Mouse (Mus musculus) heart, adult 2 months (tissue): ENCODE measurements around the gene Slc12a9. TPM values are rescaled to one million over a fixed set of nuclear protein-coding genes. Genes with fewer than 3 reads are reported as not detected.

ENCODE experiments used
- DNase-seq, 2 experiments: peaks; one replicate each; pipeline ENCODE4 v3.0.0; 2021
- H3K27ac ChIP-seq: fragments of 200-600 bp; 2 replicates; pipeline ENCODE4 v1.8.1; 2022
- H3K27me3 ChIP-seq: fragments of 200-500 bp; 2 replicates; pipeline ENCODE4 v1.6.1; 2012; ENCODE audit warnings: mild to moderate bottlenecking, low read length, inconsistent platforms, mixed read lengths; ENCODE audit not compliant: control insufficient read depth, insufficient read depth
- H3K36me3 ChIP-seq: fragments of 200-500 bp; 2 replicates; pipeline ENCODE4 v1.6.1; 2012; ENCODE audit warnings: low read length, inconsistent platforms; ENCODE audit not compliant: control insufficient read depth, insufficient read depth
- H3K4me1 ChIP-seq: fragments of 200-500 bp; 2 replicates; pipeline ENCODE4 v1.6.1; 2011; ENCODE audit warnings: low read length; ENCODE audit not compliant: control insufficient read depth, insufficient read depth
- H3K4me3 ChIP-seq: fragments of 200-600 bp; 2 replicates; pipeline ENCODE4 v1.8.1; 2022
- H3K79me2 ChIP-seq: fragments of 200-500 bp; replicated peaks from 2 replicates; pipeline ENCODE4 v1.6.1; 2012; ENCODE audit warnings: mild to moderate bottlenecking, inconsistent platforms, low read length, moderate library complexity, mixed read lengths; ENCODE audit not compliant: control insufficient read depth, insufficient read depth
- H3K9ac ChIP-seq: fragments of 200-500 bp; 2 replicates; pipeline ENCODE4 v1.6.1; 2012; ENCODE audit warnings: low read depth, mild to moderate bottlenecking, control low read depth, inconsistent platforms, low read length, mixed read lengths
- CTCF ChIP-seq: fragments of 200-600 bp; IDR thresholded peaks from 2 replicates; pipeline ENCODE4 v1.8.1; 2022; ENCODE audit warnings: antibody characterized with exemption, mild to moderate bottlenecking, moderate library complexity
- EP300 ChIP-seq: fragments of 200-500 bp; IDR thresholded peaks from 2 replicates; pipeline ENCODE4 v1.6.1; 2011; ENCODE audit warnings: low read depth, low read length, control low read depth; ENCODE audit not compliant: insufficient read depth
- POLR2A ChIP-seq: fragments of 200-500 bp; IDR thresholded peaks from 2 replicates; pipeline ENCODE4 v1.6.1; 2011; ENCODE audit warnings: mild to moderate bottlenecking, low read depth, low read length, control low read depth; ENCODE audit not compliant: insufficient read depth
- WGBS: fragments of 180-500 bp; shearing (Covaris S2); methylation state at CpG from one replicate; pipeline ENCODE4 v1.1.7; 2018; 5-methylcytosine and 5-hydroxymethylcytosine counted together
- intact Hi-C: fragments of 180-260 bp; cut with DNase I; formaldehyde crosslinking; loops from one replicate; pipeline ENCODE4 v1.15.1; 2025
- polyA plus RNA-seq: library from polyadenylated mRNA; depleted of rRNA; stranded (reverse); fragments of >200 nt; gene quantifications from 2 replicates; pipeline ENCODE4 v1.2.3, GENCODE M21; 2012
- total RNA-seq, 2 experiments: library from RNA; stranded (reverse); gene quantifications; 2 replicates each; pipeline ENCODE4 v1.2.3; 2021

Slc12a9 gene
- total and polyA plus RNA-seq, 3 experiments, result 1.7 to 8.9 (median 2.2) TPM

GRCm38 (mm10) chr5:137304816-137305215 lies 28.6 kb downstream of the Slc12a9 start:
- H3K4me1 ChIP-seq, result peaks cover 6% of the 10 kb centered on the region
- H3K27ac ChIP-seq, result no peak overlapping the region
- no peaks in the 10 kb centered on the region for H3K27me3 ChIP-seq
- TF ChIP-seq POLR2A (no peak), CTCF (no peak), EP300 (no peak)
- H3K36me3 ChIP-seq, result peaks cover 5% of the 10 kb centered on the region
- intact Hi-C loops, result no loop called here
- no peak overlapping the region for H3K4me3 ChIP-seq
- WGBS, result 42% methylated on average over 4 of the region's 4 CpGs
- no peak for DNase-seq
- no peaks in the 10 kb centered on the region for H3K79me2 ChIP-seq
- H3K9ac ChIP-seq, result no peak overlapping the region

- intact Hi-C loops, result no loop called here
- Histone ChIP-seq H3K27me3 (no peaks in the 10 kb centered on the region), H3K4me3 (no peak overlapping the region), H3K4me1 (peaks cover 6% of the 10 kb centered on the region), H3K79me2 (no peaks in the 10 kb centered on the region), H3K36me3 (peaks cover 5% of the 10 kb centered on the region), H3K9ac (no peak overlapping the region), H3K27ac (no peak overlapping the region)
- TF ChIP-seq CTCF (no peak), EP300 (no peak), POLR2A (no peak)
- 47% methylated on average over 3 of the region's 3 CpGs for WGBS
- no peak for DNase-seq
Observed at GRCm38 (mm10) chr5:137304165-137304564, 29.2 kb downstream of the Slc12a9 start.

GRCm38 (mm10) chr5:137303609-137304008 lies 29.8 kb downstream of the Slc12a9 start:
- peaks cover 6% of the 10 kb centered on the region for H3K4me1 ChIP-seq
- 56% methylated on average over 4 of the region's 4 CpGs for WGBS
- no peak overlapping the region for H3K27ac ChIP-seq
- intact Hi-C loops, result no loop called here
- H3K36me3 ChIP-seq, result peaks cover 5% of the 10 kb centered on the region
- no peaks in the 10 kb centered on the region for H3K27me3 ChIP-seq
- no peaks in the 10 kb centered on the region for H3K79me2 ChIP-seq
- no peak overlapping the region for H3K4me3 ChIP-seq
- TF ChIP-seq EP300, result no peak
- TF ChIP-seq POLR2A, result no peak
- TF ChIP-seq CTCF, result no peak
- DNase-seq, result no peak
- H3K9ac ChIP-seq, result no peak overlapping the region

- WGBS, result 81% methylated on average over 21 of the region's 21 CpGs
- H3K4me1 ChIP-seq, result peaks cover 3% of the 10 kb centered on the region
Observed at GRCm38 (mm10) chr5:137301253-137301652, 32.1 kb downstream of the Slc12a9 start.

GRCm38 (mm10) chr5:137299240-137299639 lies 34.2 kb downstream of the Slc12a9 start:
- Histone ChIP-seq H3K4me1 (no peaks in the 10 kb centered on the region; the same call in 1 of the 2 replicates), H3K9ac (no peak overlapping the region), H3K4me3 (no peak overlapping the region), H3K27me3 (no peaks in the 10 kb centered on the region), H3K36me3 (no peaks in the 10 kb centered on the region), H3K79me2 (no peaks in the 10 kb centered on the region), H3K27ac (no peak overlapping the region)
- intact Hi-C loops, result no loop called here
- 44% methylated on average over 7 of the region's 7 CpGs for WGBS
- DNase-seq, result no peak
- TF ChIP-seq EP300 (no peak), CTCF (no peak), POLR2A (no peak)

More at GRCm38 (mm10) chr5:137301253-137301652, 32.1 kb downstream of the Slc12a9 start:
- H3K9ac ChIP-seq, result no peak overlapping the region
- no peaks in the 10 kb centered on the region for H3K79me2 ChIP-seq
- no peaks in the 10 kb centered on the region for H3K27me3 ChIP-seq
- peaks cover 5% of the 10 kb centered on the region for H3K36me3 ChIP-seq
- no peak for DNase-seq
- no peak overlapping the region for H3K4me3 ChIP-seq
- intact Hi-C loops, result no loop called here
- TF ChIP-seq POLR2A, result no peak
- no peak for TF ChIP-seq CTCF
- TF ChIP-seq EP300, result no peak
- no peak overlapping the region for H3K27ac ChIP-seq

- Histone ChIP-seq H3K4me1 (no peaks in the 10 kb centered on the region), H3K79me2 (no peaks in the 10 kb centered on the region), H3K27me3 (no peaks in the 10 kb centered on the region), H3K27ac (no peak overlapping the region), H3K4me3 (no peak overlapping the region), H3K9ac (no peak overlapping the region), H3K36me3 (no peaks in the 10 kb centered on the region)
- 86% methylated on average over 14 of the region's 14 CpGs for WGBS
- TF ChIP-seq CTCF (no peak), POLR2A (no peak), EP300 (no peak)
- DNase-seq, result no peak
- intact Hi-C loops, result no loop called here
Observed at GRCm38 (mm10) chr5:137297126-137297525, 36.3 kb downstream of the Slc12a9 start.
